Mouse (Mus musculus): Measurements from ENCODE around the gene Naa25. TPM values are rescaled to one million over a fixed set of nuclear protein-coding genes. Genes with fewer than 3 reads are reported as not detected.

Gene Naa25
- polyA plus RNA-seq, 1 experiment from 2014 or later = 47.3 TPM

- H3K27me3 ChIP-seq (ENCODE audit: insufficient read depth, poor library complexity, severe bottlenecking) = no peaks in the 10 kb centered on the region
- 0 out of 2 replicates have a peak overlapping the region, but pooled peaks have one; percentile 4 for H3K27ac ChIP-seq
Observed at GRCm38 (mm10) chr5:121462967-121463366, 65.2 kb downstream of the Naa25 start.

DNA sequence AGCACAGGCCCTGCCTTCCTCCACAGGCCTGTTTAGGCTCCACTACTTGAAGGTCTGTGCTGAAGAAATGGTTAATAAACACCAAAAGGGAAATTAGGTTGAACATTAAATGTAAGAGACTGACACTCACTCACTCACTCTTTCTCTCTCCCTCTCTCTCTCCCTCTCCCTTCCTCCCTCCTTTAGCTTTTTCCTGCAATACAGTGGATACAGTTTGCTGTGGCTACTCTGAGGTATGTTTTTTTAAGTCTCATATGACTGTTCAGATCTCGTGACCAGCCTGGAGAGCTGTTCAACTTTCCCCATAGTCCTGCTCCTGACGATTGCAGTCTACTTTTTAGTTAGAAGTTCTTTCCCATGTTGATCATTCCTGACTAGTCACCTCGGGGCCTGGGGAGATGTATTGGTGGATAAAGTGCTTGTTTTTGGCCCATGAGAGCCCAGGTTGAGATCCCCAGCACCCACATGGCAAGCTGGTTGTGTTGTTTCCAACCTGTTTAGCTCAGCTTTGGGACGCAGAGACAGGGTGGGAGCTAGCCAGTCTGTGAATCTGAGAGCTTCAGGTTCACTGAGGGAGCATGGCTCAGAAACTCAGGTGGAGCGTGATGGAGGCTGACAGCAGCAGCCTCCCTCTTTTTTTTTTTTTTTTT is 66.0 kb downstream of the Naa25 start:
- H3K4me1 ChIP-seq = peaks cover 19% of the 10 kb centered on the region; the same call in 1 of the 2 replicates
- H3K4me3 ChIP-seq = no peak overlapping the region
- no peaks in the 10 kb centered on the region for H3K36me3 ChIP-seq
- DNase-seq (ENCODE audit: low spot score) = no peak
- no peaks in the 10 kb centered on the region for H3K27me3 ChIP-seq (ENCODE audit: insufficient read depth, poor library complexity, severe bottlenecking)
- 0 out of 2 replicates have a peak overlapping the region, but pooled peaks have one; percentile 4 for H3K27ac ChIP-seq
- 67% methylated on average over 5 of the region's 5 CpGs for WGBS
- H3K9me3 ChIP-seq = no peaks in the 10 kb centered on the region

More at GRCm38 (mm10) chr5:121462967-121463366, 65.2 kb downstream of the Naa25 start:
- H3K4me1 ChIP-seq = peaks cover 19% of the 10 kb centered on the region; the same call in 1 of the 2 replicates
- 65% methylated on average over 5 of the region's 5 CpGs for whole genome bisulfite sequencing
- H3K4me3 ChIP-seq = no peak overlapping the region
- no peak for DNase-seq (ENCODE audit: low spot score)
- H3K9me3 ChIP-seq = no peaks in the 10 kb centered on the region
- H3K36me3 ChIP-seq = no peaks in the 10 kb centered on the region

DNA sequence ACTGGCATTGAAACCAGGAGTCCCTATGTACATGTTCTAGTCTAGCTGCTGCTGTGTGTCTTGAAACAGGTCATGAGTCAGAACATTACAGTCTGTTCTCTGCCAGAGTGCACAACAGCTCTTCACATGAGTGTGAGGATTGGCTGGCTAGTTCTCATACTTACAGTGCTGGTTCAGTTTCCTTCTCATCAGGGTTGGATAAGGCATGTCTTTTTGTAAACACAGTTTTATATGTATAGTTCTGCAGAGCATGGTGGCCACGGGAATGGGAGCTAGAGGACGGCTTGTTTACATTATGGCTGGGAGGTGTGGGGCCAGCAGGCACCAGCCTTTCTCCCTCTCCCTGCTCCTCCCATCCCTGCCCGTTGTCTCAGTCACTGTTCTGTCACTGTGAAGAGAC is 71.8 kb downstream of the Naa25 start:
- 28% methylated on average over 3 of the region's 3 CpGs for WGBS
- no peak for DNase-seq (ENCODE audit: low spot score)
- no peaks in the 10 kb centered on the region for H3K27me3 ChIP-seq (ENCODE audit: insufficient read depth, poor library complexity, severe bottlenecking)
- peaks cover 12% of the 10 kb centered on the region for H3K4me1 ChIP-seq
- H3K4me3 ChIP-seq = no peak overlapping the region
- no peaks in the 10 kb centered on the region for H3K36me3 ChIP-seq
- H3K9me3 ChIP-seq = no peaks in the 10 kb centered on the region
- no peak overlapping the region for H3K27ac ChIP-seq

DNA sequence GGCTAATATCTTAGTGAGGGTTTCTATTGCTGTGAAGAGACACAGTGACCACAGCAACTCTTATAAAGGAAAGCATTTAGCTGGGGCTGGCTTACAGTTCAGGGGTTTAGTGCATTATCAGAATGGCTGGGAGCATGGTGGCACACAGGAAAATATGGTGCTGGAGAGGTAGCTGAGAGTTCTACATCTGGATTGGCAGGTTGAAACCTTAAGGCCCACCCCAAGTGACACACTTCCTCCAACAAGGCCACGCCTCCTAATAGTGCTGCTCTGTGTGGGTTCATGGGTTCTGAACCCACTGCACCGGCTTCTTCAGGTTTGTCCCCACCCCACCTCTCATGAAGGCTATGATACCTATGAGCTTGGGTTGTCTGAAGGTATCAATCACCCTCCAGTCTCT is 74.7 kb downstream of the Naa25 start:
- 85% methylated on average over 2 of the region's 2 CpGs for WGBS
- Histone ChIP-seq H3K36me3 (no peaks in the 10 kb centered on the region), H3K9me3 (no peaks in the 10 kb centered on the region), H3K27me3 (ENCODE audit: insufficient read depth, poor library complexity, severe bottlenecking) (no peaks in the 10 kb centered on the region), H3K4me3 (no peak overlapping the region), H3K4me1 (peaks cover 12% of the 10 kb centered on the region), H3K27ac (no peak overlapping the region)
- DNase-seq (ENCODE audit: low spot score) = no peak

DNA sequence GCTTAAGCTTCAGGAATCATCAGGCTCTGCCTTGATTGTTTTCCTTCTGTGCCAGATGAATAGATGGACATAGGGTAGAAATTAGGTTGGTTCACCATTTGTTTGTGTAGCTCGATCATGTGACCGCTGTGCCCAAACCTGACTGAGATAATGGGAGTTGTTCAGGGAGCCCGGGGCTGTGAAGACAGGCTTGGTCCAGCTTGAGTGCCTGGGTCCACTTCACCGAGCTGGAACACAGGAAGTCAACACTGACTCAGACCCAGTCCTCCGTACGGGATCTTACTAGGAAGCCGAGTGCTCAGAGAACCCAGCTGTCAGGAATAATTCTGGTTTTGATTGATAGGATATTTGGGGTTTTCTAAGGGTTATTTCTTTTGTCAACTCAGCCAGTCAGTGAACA is 76.9 kb downstream of the Naa25 start:
- no peak overlapping the region for H3K4me3 ChIP-seq
- no peaks in the 10 kb centered on the region for H3K9me3 ChIP-seq
- H3K4me1 ChIP-seq = peaks cover 9% of the 10 kb centered on the region
- H3K27ac ChIP-seq = peak overlapping the region; percentile 32; the same call in 1 of the 2 replicates
- WGBS = 68% methylated on average over 7 of the region's 7 CpGs
- H3K36me3 ChIP-seq = no peaks in the 10 kb centered on the region
- no peaks in the 10 kb centered on the region for H3K27me3 ChIP-seq (ENCODE audit: insufficient read depth, poor library complexity, severe bottlenecking)
- no peak for DNase-seq (ENCODE audit: low spot score)

- Histone ChIP-seq H3K4me3 (no peak overlapping the region), H3K27ac (peak overlapping the region; percentile 42; the same call in 1 of the 2 replicates), H3K36me3 (no peaks in the 10 kb centered on the region), H3K27me3 (ENCODE audit: insufficient read depth, poor library complexity, severe bottlenecking) (no peaks in the 10 kb centered on the region), H3K9me3 (no peaks in the 10 kb centered on the region), H3K4me1 (peaks cover 2% of the 10 kb centered on the region; the same call in 1 of the 2 replicates)
- no peak for DNase-seq (ENCODE audit: low spot score)
- 83% methylated on average over 1 of the region's 1 CpGs for WGBS
Observed at GRCm38 (mm10) chr5:121476040-121476439, 78.3 kb downstream of the Naa25 start.

GRCm38 (mm10) chr5:121477680-121478079 is 79.9 kb downstream of the Naa25 start:
- WGBS = 33% methylated on average over 3 of the region's 3 CpGs
- no peak for DNase-seq (ENCODE audit: low spot score)
- H3K9me3 ChIP-seq = no peaks in the 10 kb centered on the region

DNA sequence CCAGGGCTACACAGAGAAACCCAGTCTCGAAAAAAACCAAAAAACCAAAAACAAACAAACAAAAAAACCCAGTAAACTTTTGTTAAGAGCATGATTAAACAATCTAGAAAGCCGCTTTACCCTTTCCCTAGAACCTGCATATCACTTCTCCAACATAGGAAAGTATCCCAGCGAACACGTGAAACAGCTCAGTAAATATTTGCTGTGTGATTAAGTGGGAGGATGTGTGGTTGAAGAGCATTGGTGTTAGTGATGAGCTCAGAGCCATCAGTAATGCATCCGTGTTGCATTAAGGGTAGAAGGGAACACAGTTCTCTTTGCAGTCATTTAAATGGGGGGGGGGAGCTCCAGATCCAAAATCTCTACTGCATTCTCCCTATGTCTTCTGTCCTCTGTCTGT is 87.1 kb downstream of the Naa25 start:
- no peaks in the 10 kb centered on the region for H3K4me1 ChIP-seq
- no peaks in the 10 kb centered on the region for H3K27me3 ChIP-seq (ENCODE audit: insufficient read depth, poor library complexity, severe bottlenecking)
- no peak overlapping the region for H3K27ac ChIP-seq
- no peaks in the 10 kb centered on the region for H3K9me3 ChIP-seq
- 78% methylated on average over 5 of the region's 5 CpGs for WGBS
- no peak overlapping the region for H3K4me3 ChIP-seq
- H3K36me3 ChIP-seq = no peaks in the 10 kb centered on the region
- no peak for DNase-seq (ENCODE audit: low spot score)

More at GRCm38 (mm10) chr5:121477680-121478079, 79.9 kb downstream of the Naa25 start:
- Histone ChIP-seq H3K36me3 (no peaks in the 10 kb centered on the region), H3K27ac (no peak overlapping the region), H3K4me3 (no peak overlapping the region), H3K4me1 (no peaks in the 10 kb centered on the region), H3K27me3 (ENCODE audit: insufficient read depth, poor library complexity, severe bottlenecking) (no peaks in the 10 kb centered on the region)

DNA sequence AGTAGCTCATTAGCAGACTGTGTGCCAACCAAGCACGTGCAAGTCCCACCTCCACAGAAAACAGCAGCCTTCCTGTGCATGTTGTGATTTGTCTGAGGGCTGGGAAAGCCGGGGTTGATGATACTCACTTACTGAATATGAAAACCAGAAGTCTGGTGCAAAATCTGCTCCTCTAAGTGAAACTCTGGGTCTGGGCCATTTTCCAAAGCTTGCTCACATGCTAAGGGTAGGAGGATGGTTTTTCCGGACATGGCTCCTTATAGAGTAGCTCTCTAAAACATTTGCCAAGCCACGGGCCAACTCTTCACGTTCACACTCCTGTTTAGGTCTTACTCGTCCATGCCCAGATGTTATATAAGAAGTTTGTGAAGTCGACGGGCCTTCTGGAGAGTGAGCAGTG is 95.6 kb downstream of the Naa25 start:
- no peaks in the 10 kb centered on the region for H3K36me3 ChIP-seq
- H3K9me3 ChIP-seq = no peaks in the 10 kb centered on the region
- H3K4me1 ChIP-seq = no peaks in the 10 kb centered on the region
- 73% methylated on average over 8 of the region's 8 CpGs for WGBS
- no peak overlapping the region for H3K27ac ChIP-seq
- no peak for DNase-seq (ENCODE audit: low spot score)
- no peak overlapping the region for H3K4me3 ChIP-seq
- H3K27me3 ChIP-seq (ENCODE audit: insufficient read depth, poor library complexity, severe bottlenecking) = no peaks in the 10 kb centered on the region

Other genes starting within 250 kb of the Naa25 start
- gene Ptpn11, start 206.5 kb upstream of the Naa25 start, polyA plus RNA-seq (2016; fragmentation: Nextera tagmentation; extraction: Ambion mirVana) = 27.2 and 27.8 TPM in 2 replicates
- gene Rpl6, start 193.5 kb upstream of the Naa25 start, polyA plus RNA-seq (2016; fragmentation: Nextera tagmentation; extraction: Ambion mirVana) = 463 and 580 TPM in 2 replicates
- gene Hectd4, start 177.7 kb upstream of the Naa25 start, polyA plus RNA-seq (2016; fragmentation: Nextera tagmentation; extraction: Ambion mirVana) = 3.9 and 4.8 TPM in 2 replicates
- 71.9 and 80.3 TPM in 2 replicates for gene Trafd1, start 12.3 kb upstream of the Naa25 start, polyA plus RNA-seq (2016; fragmentation: Nextera tagmentation; extraction: Ambion mirVana)
- 2.4 and 4.6 TPM in 2 replicates for gene Tmem116, start 54.0 kb downstream of the Naa25 start, polyA plus RNA-seq (2016; fragmentation: Nextera tagmentation; extraction: Ambion mirVana)
- 153 and 160 TPM in 2 replicates for gene Erp29, start 54.6 kb downstream of the Naa25 start, polyA plus RNA-seq (2016; fragmentation: Nextera tagmentation; extraction: Ambion mirVana)
- 0.15 and 0.18 TPM in 2 replicates for gene Adam1b, start 105.5 kb downstream of the Naa25 start, polyA plus RNA-seq (2016; fragmentation: Nextera tagmentation; extraction: Ambion mirVana)
- 0.78 and 1.4 TPM in 2 replicates for gene Adam1a, start 147.5 kb downstream of the Naa25 start, polyA plus RNA-seq (2016; fragmentation: Nextera tagmentation; extraction: Ambion mirVana)
- not detected in 2 replicates for gene Gm42878, start 147.5 kb downstream of the Naa25 start, polyA plus RNA-seq (2016; fragmentation: Nextera tagmentation; extraction: Ambion mirVana)
- gene Mapkapk5, start 148.0 kb downstream of the Naa25 start, polyA plus RNA-seq (2016; fragmentation: Nextera tagmentation; extraction: Ambion mirVana) = 36.0 and 38.5 TPM in 2 replicates
- 59.9 and 90.3 TPM in 2 replicates for gene Aldh2, start 195.9 kb downstream of the Naa25 start, polyA plus RNA-seq (2016; fragmentation: Nextera tagmentation; extraction: Ambion mirVana)
- gene Acad12, start 221.0 kb downstream of the Naa25 start, polyA plus RNA-seq (2016; fragmentation: Nextera tagmentation; extraction: Ambion mirVana) = 4.7 and 6.1 TPM in 2 replicates